Mouse (Mus musculus) liver, embryonic 16.5 days (tissue): Measurements from ENCODE around the gene Lsm6. TPM values are rescaled to one million over a fixed set of nuclear protein-coding genes. Genes with fewer than 3 reads are reported as not detected.

ENCODE experiments used
- ATAC-seq: fragments of 200-750 bp; cut with Nextera tagmentation; 2 replicates; pipeline ENCODE4 v1.8.0; 2017; ENCODE audit warnings: low read depth, mild to moderate bottlenecking, moderate number of reproducible peaks, moderate library complexity
- H3K27ac ChIP-seq: fragments of 300-500 bp; sonication (generic); 2 replicates; pipeline ENCODE4 v1.5.1; 2014; ENCODE audit warnings: mild to moderate bottlenecking, low read length
- H3K27me3 ChIP-seq: fragments of 300-500 bp; sonication (generic); 2 replicates; pipeline ENCODE4 v1.6.1; 2014; ENCODE audit warnings: low read depth, low read length, mixed read lengths; ENCODE audit not compliant: control insufficient read depth, insufficient read depth
- H3K36me3 ChIP-seq: fragments of 300-500 bp; sonication (generic); 2 replicates; pipeline ENCODE4 v1.6.1; 2014; ENCODE audit warnings: mild to moderate bottlenecking; ENCODE audit not compliant: control insufficient read depth, insufficient read depth
- H3K4me1 ChIP-seq: fragments of 300-500 bp; sonication (generic); 2 replicates; pipeline ENCODE4 v1.6.1; 2014; ENCODE audit warnings: low read depth, low read length, mixed read lengths; ENCODE audit not compliant: control insufficient read depth
- H3K4me2 ChIP-seq: fragments of 300-500 bp; sonication (generic); 2 replicates; pipeline ENCODE4 v1.6.1; 2014; ENCODE audit warnings: low read depth, low read length, mixed read lengths
- H3K4me3 ChIP-seq: fragments of 300-500 bp; sonication (generic); 2 replicates; pipeline ENCODE4 v1.5.1; 2014; ENCODE audit warnings: low read depth, mild to moderate bottlenecking, low read length
- H3K9ac ChIP-seq: fragments of 300-500 bp; sonication (generic); 2 replicates; pipeline ENCODE4 v1.6.1; 2014; ENCODE audit warnings: low read depth, low read length
- H3K9me3 ChIP-seq: fragments of 300-500 bp; sonication (generic); replicated peaks from 2 replicates; pipeline ENCODE4 v1.6.1; 2016; ENCODE audit warnings: low read length; ENCODE audit not compliant: control insufficient read depth
- WGBS: fragments of 180-500 bp; shearing (Covaris S2); extraction: QIAGEN DNeasy Blood & Tissue Kit; methylation state at CpG from one replicate; pipeline ENCODE4 v1.1.7; 2014; ENCODE audit not compliant: insufficient replicate concordance; 5-methylcytosine and 5-hydroxymethylcytosine counted together
- polyA plus RNA-seq: library from polyadenylated mRNA; unstranded; fragments of >200 nt; fragmentation: Nextera tagmentation; extraction: Ambion mirVana; gene quantifications from 2 replicates; pipeline ENCODE4 v1.2.1, GENCODE M21; 2015

The Lsm6 gene
- polyA plus RNA-seq, 1 experiment from 2014 or later: 85.2 TPM

GRCm38 (mm10) chr8:78793231-78793630 is 27.7 kb downstream of the Lsm6 start:
- H3K27ac ChIP-seq: no peak overlapping the region
- no peaks in the 10 kb centered on the region for H3K36me3 ChIP-seq
- no peak overlapping the region for H3K9ac ChIP-seq
- ATAC-seq: no peak
- H3K27me3 ChIP-seq: no peaks in the 10 kb centered on the region
- H3K4me2 ChIP-seq: no peak overlapping the region
- H3K4me1 ChIP-seq: no peaks in the 10 kb centered on the region
- 63% methylated on average over 4 of the region's 4 CpGs for WGBS
- no peak overlapping the region for H3K4me3 ChIP-seq
- H3K9me3 ChIP-seq: no peaks in the 10 kb centered on the region; the same call in 1 of the 2 replicates

GRCm38 (mm10) chr8:78776816-78777215 is 44.1 kb downstream of the Lsm6 start:
- H3K9ac ChIP-seq: no peak overlapping the region
- WGBS: 71% methylated on average over 9 of the region's 9 CpGs
- ATAC-seq: no peak

GRCm38 (mm10) chr8:78771256-78771655 is 49.7 kb downstream of the Lsm6 start:
- Histone ChIP-seq H3K4me1 (no peaks in the 10 kb centered on the region), H3K4me2 (no peak overlapping the region), H3K4me3 (no peak overlapping the region), H3K9ac (no peak overlapping the region), H3K9me3 (no peaks in the 10 kb centered on the region), H3K27ac (no peak overlapping the region), H3K36me3 (no peaks in the 10 kb centered on the region), H3K27me3 (no peaks in the 10 kb centered on the region)
- ATAC-seq: no peak
- 54% methylated on average over 7 of the region's 7 CpGs for WGBS

More at GRCm38 (mm10) chr8:78776816-78777215, 44.1 kb downstream of the Lsm6 start:
- no peak overlapping the region for H3K27ac ChIP-seq
- H3K27me3 ChIP-seq: no peaks in the 10 kb centered on the region
- no peaks in the 10 kb centered on the region for H3K36me3 ChIP-seq
- H3K4me2 ChIP-seq: no peak overlapping the region
- no peaks in the 10 kb centered on the region for H3K4me1 ChIP-seq
- no peak overlapping the region for H3K4me3 ChIP-seq
- no peaks in the 10 kb centered on the region for H3K9me3 ChIP-seq

- H3K4me3 ChIP-seq: no peak overlapping the region
- H3K27me3 ChIP-seq: no peaks in the 10 kb centered on the region
- H3K27ac ChIP-seq: no peak overlapping the region
- no peaks in the 10 kb centered on the region for H3K36me3 ChIP-seq
- H3K9ac ChIP-seq: no peak overlapping the region
- H3K9me3 ChIP-seq: no peaks in the 10 kb centered on the region
- no peak for ATAC-seq
- no peaks in the 10 kb centered on the region for H3K4me1 ChIP-seq
- WGBS: 64% methylated on average over 3 of the region's 3 CpGs
- no peak overlapping the region for H3K4me2 ChIP-seq
Measured at GRCm38 (mm10) chr8:78770584-78770983, 50.4 kb downstream of the Lsm6 start.

- H3K9me3 ChIP-seq: no peaks in the 10 kb centered on the region
- H3K9ac ChIP-seq: no peak overlapping the region
- no peak overlapping the region for H3K27ac ChIP-seq
- H3K27me3 ChIP-seq: no peaks in the 10 kb centered on the region
- H3K4me2 ChIP-seq: no peak overlapping the region
- no peak for ATAC-seq
- no peaks in the 10 kb centered on the region for H3K36me3 ChIP-seq
- H3K4me1 ChIP-seq: no peaks in the 10 kb centered on the region
- H3K4me3 ChIP-seq: no peak overlapping the region
- 47% methylated on average over 1 of the region's 1 CpGs for WGBS
Measured at GRCm38 (mm10) chr8:78765556-78765955, 55.4 kb downstream of the Lsm6 start.

- no peak for ATAC-seq
- Histone ChIP-seq H3K27me3 (no peaks in the 10 kb centered on the region), H3K9me3 (no peaks in the 10 kb centered on the region), H3K4me2 (no peak overlapping the region), H3K4me1 (no peaks in the 10 kb centered on the region), H3K4me3 (no peak overlapping the region), H3K27ac (no peak overlapping the region), H3K9ac (no peak overlapping the region), H3K36me3 (no peaks in the 10 kb centered on the region)
Measured at GRCm38 (mm10) chr8:78764976-78765375, 56.0 kb downstream of the Lsm6 start.

GRCm38 (mm10) chr8:78759139-78759538 is 61.8 kb downstream of the Lsm6 start:
- H3K4me1 ChIP-seq: no peaks in the 10 kb centered on the region
- no peak overlapping the region for H3K27ac ChIP-seq
- no peak for ATAC-seq
- H3K9ac ChIP-seq: no peak overlapping the region
- H3K9me3 ChIP-seq: no peaks in the 10 kb centered on the region
- no peaks in the 10 kb centered on the region for H3K27me3 ChIP-seq
- no peak overlapping the region for H3K4me2 ChIP-seq
- no peaks in the 10 kb centered on the region for H3K36me3 ChIP-seq
- no peak overlapping the region for H3K4me3 ChIP-seq

GRCm38 (mm10) chr8:78754986-78755385 is 66.0 kb downstream of the Lsm6 start:
- no peaks in the 10 kb centered on the region for H3K36me3 ChIP-seq
- WGBS: 77% methylated on average over 4 of the region's 4 CpGs
- H3K4me2 ChIP-seq: no peak overlapping the region
- H3K4me3 ChIP-seq: no peak overlapping the region
- H3K9ac ChIP-seq: no peak overlapping the region
- H3K9me3 ChIP-seq: no peaks in the 10 kb centered on the region
- H3K27me3 ChIP-seq: no peaks in the 10 kb centered on the region
- no peak overlapping the region for H3K27ac ChIP-seq
- ATAC-seq: no peak
- H3K4me1 ChIP-seq: no peaks in the 10 kb centered on the region
